Mouse (Mus musculus): ENCODE measurements around the gene Rap1b. TPM values are rescaled to one million over a fixed set of nuclear protein-coding genes. Genes with fewer than 3 reads are reported as not detected.

Gene Rap1b
- polyA plus RNA-seq, 1 experiment, result 178 TPM

DNA sequence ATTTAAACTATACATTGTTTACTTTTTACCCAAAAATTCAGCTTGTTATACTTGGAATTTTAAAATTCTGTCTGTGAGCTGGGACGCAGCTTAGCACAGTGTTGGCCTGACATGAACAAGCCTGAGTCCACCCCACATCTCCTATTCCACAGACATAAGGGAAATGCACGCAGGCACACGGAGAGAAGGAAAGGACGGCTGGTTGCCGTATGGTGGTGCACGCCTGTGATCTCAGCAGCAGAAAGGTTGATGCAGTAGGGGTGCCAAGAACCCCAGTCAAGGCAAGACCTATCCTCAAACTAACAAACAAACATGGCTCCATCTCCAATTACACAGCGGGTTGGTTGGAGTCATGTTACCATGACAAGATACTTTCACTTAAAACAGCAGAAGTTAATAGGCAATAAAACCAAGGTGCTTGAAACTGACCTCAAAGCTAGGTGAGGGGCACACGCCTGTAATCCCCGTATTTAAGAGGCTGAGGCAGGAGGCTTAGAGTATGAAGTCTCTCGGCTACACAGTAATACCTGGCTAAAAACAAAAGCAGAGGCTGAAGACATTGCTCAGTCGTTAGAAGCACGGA, 67.4 kb downstream of the Rap1b start:
- H3K4me3 ChIP-seq (replicated peaks; ENCODE audit: control insufficient read depth, low read depth, low read length), result no peak overlapping the region
- 92% methylated on average over 12 of the region's 12 CpGs for WGBS
- H3K27ac ChIP-seq (ENCODE audit: control insufficient read depth, insufficient read depth, low read depth, low read length, poor library complexity), result no peak overlapping the region
- H3K4me1 ChIP-seq (ENCODE audit: control insufficient read depth, insufficient read depth, low read length), result no peaks in the 10 kb centered on the region
- TF ChIP-seq CTCF (IDR thresholded peaks at IDR 0.05; ENCODE audit: control insufficient read depth, insufficient read depth, low read length) (no peak), POLR2A (IDR thresholded peaks at IDR 0.05; ENCODE audit: borderline replicate concordance, control insufficient read depth, low read depth, low read length) (no peak)

- TF ChIP-seq POLR2A (IDR thresholded peaks at IDR 0.05; ENCODE audit: borderline replicate concordance, control insufficient read depth, low read depth, low read length) (no peak), CTCF (IDR thresholded peaks at IDR 0.05; ENCODE audit: control insufficient read depth, insufficient read depth, low read length) (no peak)
- no peak overlapping the region for H3K27ac ChIP-seq (ENCODE audit: control insufficient read depth, insufficient read depth, low read depth, low read length, poor library complexity)
- 93% methylated on average over 17 of the region's 17 CpGs for WGBS
- H3K4me3 ChIP-seq (replicated peaks; ENCODE audit: control insufficient read depth, low read depth, low read length), result no peak overlapping the region
- no peaks in the 10 kb centered on the region for H3K4me1 ChIP-seq (ENCODE audit: control insufficient read depth, insufficient read depth, low read length)
These were observed 68.1 kb downstream of the Rap1b start for GRCm38 (mm10) chr10:117777501-117778327.

GRCm38 (mm10) chr10:117777103-117777470, 68.7 kb downstream of the Rap1b start:
- Histone ChIP-seq H3K4me3 (replicated peaks; ENCODE audit: control insufficient read depth, low read depth, low read length) (no peak overlapping the region), H3K4me1 (ENCODE audit: control insufficient read depth, insufficient read depth, low read length) (no peaks in the 10 kb centered on the region), H3K27ac (ENCODE audit: control insufficient read depth, insufficient read depth, low read depth, low read length, poor library complexity) (no peak overlapping the region)
- WGBS, result 90% methylated on average over 3 of the region's 3 CpGs
- TF ChIP-seq POLR2A (IDR thresholded peaks at IDR 0.05; ENCODE audit: borderline replicate concordance, control insufficient read depth, low read depth, low read length) (no peak), CTCF (IDR thresholded peaks at IDR 0.05; ENCODE audit: control insufficient read depth, insufficient read depth, low read length) (no peak)

- no peak overlapping the region for H3K27ac ChIP-seq (ENCODE audit: control insufficient read depth, insufficient read depth, low read depth, low read length, poor library complexity)
- H3K4me1 ChIP-seq (ENCODE audit: control insufficient read depth, insufficient read depth, low read length), result no peaks in the 10 kb centered on the region
- WGBS, result 64% methylated on average over 12 of the region's 12 CpGs
- TF ChIP-seq CTCF (IDR thresholded peaks at IDR 0.05; ENCODE audit: control insufficient read depth, insufficient read depth, low read length), result no peak
- no peak for TF ChIP-seq POLR2A (IDR thresholded peaks at IDR 0.05; ENCODE audit: borderline replicate concordance, control insufficient read depth, low read depth, low read length)
- H3K4me3 ChIP-seq (replicated peaks; ENCODE audit: control insufficient read depth, low read depth, low read length), result no peak overlapping the region
These were observed 69.3 kb downstream of the Rap1b start for GRCm38 (mm10) chr10:117776281-117777102.

GRCm38 (mm10) chr10:117775401-117776144, 70.3 kb downstream of the Rap1b start:
- Histone ChIP-seq H3K4me3 (replicated peaks; ENCODE audit: control insufficient read depth, low read depth, low read length) (no peak overlapping the region), H3K27ac (ENCODE audit: control insufficient read depth, insufficient read depth, low read depth, low read length, poor library complexity) (no peak overlapping the region), H3K4me1 (ENCODE audit: control insufficient read depth, insufficient read depth, low read length) (no peaks in the 10 kb centered on the region)
- no peak for TF ChIP-seq CTCF (IDR thresholded peaks at IDR 0.05; ENCODE audit: control insufficient read depth, insufficient read depth, low read length)
- TF ChIP-seq POLR2A (IDR thresholded peaks at IDR 0.05; ENCODE audit: borderline replicate concordance, control insufficient read depth, low read depth, low read length), result no peak
- WGBS, result 82% methylated on average over 6 of the region's 6 CpGs

DNA sequence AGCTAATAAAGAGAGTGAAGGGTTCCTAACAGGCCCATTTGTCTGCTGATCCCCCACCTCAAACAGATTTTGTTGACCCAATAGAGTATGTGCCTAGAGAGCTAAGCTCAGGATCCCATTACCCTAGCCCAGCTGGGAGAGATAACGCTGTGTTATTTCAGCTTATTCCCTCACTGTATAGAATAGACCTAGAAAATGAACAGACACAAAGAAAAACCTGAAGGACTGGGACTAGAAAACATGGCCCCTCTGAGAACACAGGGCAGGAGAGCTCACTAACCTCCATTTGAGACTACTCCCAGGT, 71.1 kb downstream of the Rap1b start:
- no peak for TF ChIP-seq POLR2A (IDR thresholded peaks at IDR 0.05; ENCODE audit: borderline replicate concordance, control insufficient read depth, low read depth, low read length)
- no peak for TF ChIP-seq CTCF (IDR thresholded peaks at IDR 0.05; ENCODE audit: control insufficient read depth, insufficient read depth, low read length)
- H3K27ac ChIP-seq (ENCODE audit: control insufficient read depth, insufficient read depth, low read depth, low read length, poor library complexity), result no peak overlapping the region
- 95% methylated on average over 1 of the region's 1 CpGs for WGBS

GRCm38 (mm10) chr10:117774011-117774816, 71.6 kb downstream of the Rap1b start:
- Histone ChIP-seq H3K4me3 (replicated peaks; ENCODE audit: control insufficient read depth, low read depth, low read length) (no peak overlapping the region), H3K27ac (ENCODE audit: control insufficient read depth, insufficient read depth, low read depth, low read length, poor library complexity) (no peak overlapping the region), H3K4me1 (ENCODE audit: control insufficient read depth, insufficient read depth, low read length) (no peaks in the 10 kb centered on the region)
- TF ChIP-seq POLR2A (IDR thresholded peaks at IDR 0.05; ENCODE audit: borderline replicate concordance, control insufficient read depth, low read depth, low read length) (no peak), CTCF (IDR thresholded peaks at IDR 0.05; ENCODE audit: control insufficient read depth, insufficient read depth, low read length) (no peak)
- 92% methylated on average over 22 of the region's 22 CpGs for WGBS

More for the DNA sequence above, 71.1 kb downstream of the Rap1b start:
- H3K4me1 ChIP-seq (ENCODE audit: control insufficient read depth, insufficient read depth, low read length), result no peaks in the 10 kb centered on the region
- H3K4me3 ChIP-seq (replicated peaks; ENCODE audit: control insufficient read depth, low read depth, low read length), result no peak overlapping the region
